ENCODE assay signal across 9 mouse cellular contexts in the genomic region with DNA sequence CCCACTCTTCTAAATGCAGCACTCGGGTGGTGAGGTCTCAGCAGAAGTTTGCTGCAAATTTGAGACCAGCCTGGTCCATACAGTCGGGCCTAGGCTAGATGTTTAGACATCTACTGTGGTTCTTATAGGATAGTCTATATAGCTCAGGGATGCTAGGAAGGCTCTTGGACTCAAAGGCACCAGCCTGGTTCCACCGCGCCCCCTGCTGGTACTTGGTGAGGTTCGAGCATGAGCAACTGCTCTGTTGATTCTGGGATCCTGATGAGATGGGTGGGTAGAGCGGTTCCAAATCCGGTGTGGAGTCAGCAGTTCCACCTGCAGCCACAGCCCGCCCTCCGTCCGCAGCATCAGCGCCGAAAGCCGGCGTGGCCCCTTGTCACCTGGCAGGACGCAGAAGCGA. TPM values are rescaled to one million over a fixed set of nuclear protein-coding genes. Genes with fewer than 3 reads are reported as not detected.
DNase-seq lines count a peak whose midpoint lies in the region; ATAC-seq and TF ChIP-seq lines count a peak whose summit lies in the region.
"Had no signal": no experiment of that assay in that cellular context is flagged by ENCODE, and none has a peak within 500 bp of the region (broad histone marks: within the 10 kb centered on the region; RNA-seq: fewer than 3 reads in every experiment).

No protein-coding gene starts in this region.

- peak; percentile 69 for TF ChIP-seq CTCF in forebrain, postnatal 0 days (IDR thresholded peaks at IDR 0.05; ENCODE audit: low read depth)

- H3K27ac ChIP-seq in intestine, embryonic 14.5 days (ENCODE audit: low read depth) = no peak overlapping the region
- H3K27ac ChIP-seq in intestine, embryonic 16.5 days (ENCODE audit: low read length) = no peak overlapping the region
- H3K27ac ChIP-seq in forebrain, postnatal 0 days (ENCODE audit: low read depth, low read length) = no peak overlapping the region
- no peak overlapping the region for H3K27ac ChIP-seq in intestine, embryonic 15.5 days
- no peak overlapping the region for H3K27ac ChIP-seq in stomach, embryonic 15.5 days
- H3K27ac ChIP-seq: embryonic facial prominence, embryonic 13.5 days had no signal

- H3K4me1 ChIP-seq in intestine, embryonic 14.5 days (replicated peaks; ENCODE audit: control insufficient read depth, insufficient read depth, low read length) = peaks cover 9% of the 10 kb centered on the region
- peaks cover 9% of the 10 kb centered on the region for H3K4me1 ChIP-seq in intestine, embryonic 16.5 days (ENCODE audit: control insufficient read depth, insufficient read depth, low read length)
- H3K4me1 ChIP-seq in forebrain, postnatal 0 days (ENCODE audit: insufficient read depth) = no peaks in the 10 kb centered on the region
- H3K4me1 ChIP-seq in intestine, embryonic 15.5 days (replicated peaks) = peaks cover 12% of the 10 kb centered on the region
- H3K4me1 ChIP-seq in stomach, embryonic 15.5 days = peaks cover 10% of the 10 kb centered on the region

- peak; percentile 86 for DNase-seq in intestine, embryonic 14.5 days (ENCODE audit: low spot score)
- DNase-seq in brain, embryonic 18.5 days (ENCODE audit: low read depth, low spot score) = peak; percentile 3
- peak; percentile 68 for DNase-seq in forebrain, postnatal 0 days
- peak; percentile 73 to 75 for DNase-seq in left cerebral cortex, postnatal 36 days (ENCODE audit: low spot score in 2 of 2)
- peak; percentile 56 for DNase-seq in neural tube, embryonic 10.5 days (ENCODE audit: extremely low spot score, low spot score)

- WGBS in intestine, embryonic 14.5 days = 30% methylated on average over 16 of the region's 16 CpGs
- WGBS in intestine, embryonic 16.5 days = 22% methylated on average over 16 of the region's 16 CpGs
- 34% methylated on average over 16 of the region's 16 CpGs for WGBS in forebrain, postnatal 0 days
- WGBS in intestine, embryonic 15.5 days = 25% methylated on average over 16 of the region's 16 CpGs
- 21% methylated on average over 16 of the region's 16 CpGs for WGBS in stomach, embryonic 15.5 days

- ATAC-seq in intestine, embryonic 14.5 days (replicated peaks; ENCODE audit: low FRiP score, low TSS enrichment, low read depth) = no peak
- no peak for ATAC-seq in intestine, embryonic 16.5 days
- no peak for ATAC-seq in forebrain, postnatal 0 days
- ATAC-seq in intestine, embryonic 15.5 days = peak; percentile 19; the same call in 1 of the 2 replicates
- ATAC-seq in stomach, embryonic 15.5 days (ENCODE audit: insufficient read depth, low FRiP score, low read depth) = no peak

- no peak overlapping the region for H3K9ac ChIP-seq in intestine, embryonic 14.5 days (ENCODE audit: low read length)
- H3K9ac ChIP-seq in intestine, embryonic 16.5 days (ENCODE audit: low read depth, low read length) = no peak overlapping the region
- H3K9ac ChIP-seq in forebrain, postnatal 0 days = no peak overlapping the region
- H3K9ac ChIP-seq in intestine, embryonic 15.5 days = no peak overlapping the region
- H3K9ac ChIP-seq in stomach, embryonic 15.5 days = no peak overlapping the region
- H3K9ac ChIP-seq: embryonic facial prominence, embryonic 13.5 days had no signal

- no peaks in the 10 kb centered on the region for H3K36me3 ChIP-seq in intestine, embryonic 14.5 days (ENCODE audit: control insufficient read depth, insufficient read depth, low read length)
- no peaks in the 10 kb centered on the region for H3K36me3 ChIP-seq in intestine, embryonic 16.5 days (ENCODE audit: control insufficient read depth, insufficient read depth, low read length)
- no peaks in the 10 kb centered on the region for H3K36me3 ChIP-seq in forebrain, postnatal 0 days (ENCODE audit: insufficient read depth)
- H3K36me3 ChIP-seq in intestine, embryonic 15.5 days = no peaks in the 10 kb centered on the region
- no peaks in the 10 kb centered on the region for H3K36me3 ChIP-seq in stomach, embryonic 15.5 days
- H3K36me3 ChIP-seq: embryonic facial prominence, embryonic 13.5 days had no signal

- H3K4me2 ChIP-seq in intestine, embryonic 14.5 days (ENCODE audit: low read length) = no peak overlapping the region
- no peak overlapping the region for H3K4me2 ChIP-seq in intestine, embryonic 16.5 days (ENCODE audit: low read depth, low read length)
- H3K4me2 ChIP-seq in forebrain, postnatal 0 days (ENCODE audit: low read depth) = no peak overlapping the region
- peak overlapping the region; percentile 12; the same call in 1 of the 2 replicates for H3K4me2 ChIP-seq in intestine, embryonic 15.5 days (replicated peaks)
- H3K4me2 ChIP-seq in stomach, embryonic 15.5 days = 0 out of 2 replicates have a peak overlapping the region, but pooled peaks have one; percentile 3
- H3K4me2 ChIP-seq: embryonic facial prominence, embryonic 13.5 days had no signal

- H3K4me3 ChIP-seq in intestine, embryonic 14.5 days (ENCODE audit: low read depth, low read length) = no peak overlapping the region
- H3K4me3 ChIP-seq in intestine, embryonic 16.5 days (ENCODE audit: low read length) = no peak overlapping the region
- no peak overlapping the region for H3K4me3 ChIP-seq in forebrain, postnatal 0 days (ENCODE audit: low read depth, low read length)
- H3K4me3 ChIP-seq in intestine, embryonic 15.5 days (replicated peaks) = no peak overlapping the region
- no peak overlapping the region for H3K4me3 ChIP-seq in stomach, embryonic 15.5 days (replicated peaks)
- H3K4me3 ChIP-seq: embryonic facial prominence, embryonic 13.5 days had no signal

- H3K27me3 ChIP-seq in intestine, embryonic 14.5 days (replicated peaks; ENCODE audit: control insufficient read depth, insufficient read depth, low read length) = no peaks in the 10 kb centered on the region
- no peaks in the 10 kb centered on the region for H3K27me3 ChIP-seq in intestine, embryonic 16.5 days (replicated peaks; ENCODE audit: control insufficient read depth, insufficient read depth, low read length)
- no peaks in the 10 kb centered on the region for H3K27me3 ChIP-seq in forebrain, postnatal 0 days (ENCODE audit: insufficient read depth, low read length)
- H3K27me3 ChIP-seq in intestine, embryonic 15.5 days (replicated peaks) = no peaks in the 10 kb centered on the region
- no peaks in the 10 kb centered on the region for H3K27me3 ChIP-seq in stomach, embryonic 15.5 days (replicated peaks)
- H3K27me3 ChIP-seq: embryonic facial prominence, embryonic 13.5 days had no signal

- no peaks in the 10 kb centered on the region for H3K9me3 ChIP-seq in intestine, embryonic 14.5 days (ENCODE audit: control insufficient read depth, low read length)
- no peaks in the 10 kb centered on the region for H3K9me3 ChIP-seq in intestine, embryonic 16.5 days (ENCODE audit: control insufficient read depth, low read length)
- no peaks in the 10 kb centered on the region for H3K9me3 ChIP-seq in forebrain, postnatal 0 days (ENCODE audit: low read length)
- no peaks in the 10 kb centered on the region for H3K9me3 ChIP-seq in intestine, embryonic 15.5 days
- no peaks in the 10 kb centered on the region for H3K9me3 ChIP-seq in stomach, embryonic 15.5 days
- H3K9me3 ChIP-seq: embryonic facial prominence, embryonic 13.5 days had no signal

- intact Hi-C loops in left cerebral cortex, postnatal 36 days (cut with DNase I) = loop anchor here (5.0 to 10.0 kb wide), 3 partner anchors 44 to 314 kb away; no protein-coding TSS in a partner anchor

RNA-seq across cellular contexts. Expression of a gene that starts 4.2 kb away (rescaled TPM):
- polyA plus RNA-seq in intestine, embryonic 14.5 days (2014; fragmentation: Nextera tagmentation; extraction: Ambion mirVana) = 17.8 and 19.9 TPM in 2 replicates
- 30.5 and 36.7 TPM in 2 replicates for polyA plus RNA-seq in intestine, embryonic 16.5 days (2015; fragmentation: Nextera tagmentation; extraction: Ambion mirVana)
- 6.9 and 7.1 TPM in 2 replicates for total RNA-seq in forebrain, postnatal 0 days (2014; rRNA removed)
- polyA plus RNA-seq in forebrain, postnatal 0 days (2015; fragmentation: Nextera tagmentation; extraction: Ambion mirVana) = 6.9 and 7.8 TPM in 2 replicates
- 21.1 and 22.4 TPM in 2 replicates for polyA plus RNA-seq in intestine, embryonic 15.5 days (2015; fragmentation: Nextera tagmentation; extraction: Ambion mirVana)
- total RNA-seq in left cerebral cortex, postnatal 36 days (2021) = 10 to 100 TPM; 17.2 to 21.7 TPM
- 17.6 and 18.4 TPM in 2 replicates for polyA plus RNA-seq in stomach, embryonic 15.5 days (2015; fragmentation: Nextera tagmentation; extraction: Ambion mirVana)

RNA-seq across cellular contexts. Expression of a gene that starts 14.2 kb away (rescaled TPM):
- polyA plus RNA-seq in intestine, embryonic 14.5 days (2014; fragmentation: Nextera tagmentation; extraction: Ambion mirVana) = 13.1 and 14.9 TPM in 2 replicates
- polyA plus RNA-seq in intestine, embryonic 16.5 days (2015; fragmentation: Nextera tagmentation; extraction: Ambion mirVana) = 9.6 and 11.5 TPM in 2 replicates
- 6.9 and 10.1 TPM in 2 replicates for total RNA-seq in forebrain, postnatal 0 days (2014; rRNA removed)
- polyA plus RNA-seq in forebrain, postnatal 0 days (2015; fragmentation: Nextera tagmentation; extraction: Ambion mirVana) = 6.8 and 7.5 TPM in 2 replicates
- 10.0 and 10.7 TPM in 2 replicates for polyA plus RNA-seq in intestine, embryonic 15.5 days (2015; fragmentation: Nextera tagmentation; extraction: Ambion mirVana)
- 1 to 10 TPM; 4.1 to 4.6 TPM for total RNA-seq in left cerebral cortex, postnatal 36 days (2021)
- polyA plus RNA-seq in stomach, embryonic 15.5 days (2015; fragmentation: Nextera tagmentation; extraction: Ambion mirVana) = 10.9 and 12.1 TPM in 2 replicates

RNA-seq across cellular contexts. Expression of a gene that starts 34.3 kb away (rescaled TPM):
- 0.73 and 0.78 TPM in 2 replicates for polyA plus RNA-seq in intestine, embryonic 14.5 days (2014; fragmentation: Nextera tagmentation; extraction: Ambion mirVana)
- 4.7 and 5.0 TPM in 2 replicates for polyA plus RNA-seq in intestine, embryonic 16.5 days (2015; fragmentation: Nextera tagmentation; extraction: Ambion mirVana)
- 0.31 and 0.62 TPM in 2 replicates for total RNA-seq in forebrain, postnatal 0 days (2014; rRNA removed)
- 0.38 and 0.48 TPM in 2 replicates for polyA plus RNA-seq in forebrain, postnatal 0 days (2015; fragmentation: Nextera tagmentation; extraction: Ambion mirVana)
- 2.7 and 2.9 TPM in 2 replicates for polyA plus RNA-seq in intestine, embryonic 15.5 days (2015; fragmentation: Nextera tagmentation; extraction: Ambion mirVana)
- total RNA-seq in left cerebral cortex, postnatal 36 days (2021) = 1 to 10 TPM; 5.5 to 5.6 TPM
- 0.58 and 0.62 TPM in 2 replicates for polyA plus RNA-seq in stomach, embryonic 15.5 days (2015; fragmentation: Nextera tagmentation; extraction: Ambion mirVana)
- polyA plus RNA-seq: embryonic facial prominence, embryonic 13.5 days had no signal

RNA-seq across cellular contexts. Expression of a gene that starts 41.5 kb away (rescaled TPM):
- polyA plus RNA-seq in intestine, embryonic 14.5 days (2014; fragmentation: Nextera tagmentation; extraction: Ambion mirVana) = 8.5 and 12.9 TPM in 2 replicates
- polyA plus RNA-seq in intestine, embryonic 16.5 days (2015; fragmentation: Nextera tagmentation; extraction: Ambion mirVana) = 8.2 TPM in 2 replicates
- 19.3 and 19.7 TPM in 2 replicates for total RNA-seq in forebrain, postnatal 0 days (2014; rRNA removed)
- polyA plus RNA-seq in forebrain, postnatal 0 days (2015; fragmentation: Nextera tagmentation; extraction: Ambion mirVana) = 9.0 and 12.3 TPM in 2 replicates
- polyA plus RNA-seq in intestine, embryonic 15.5 days (2015; fragmentation: Nextera tagmentation; extraction: Ambion mirVana) = 9.1 and 9.4 TPM in 2 replicates
- total RNA-seq in left cerebral cortex, postnatal 36 days (2021) = 10 to 100 TPM; 13.6 to 18.2 TPM
- polyA plus RNA-seq in stomach, embryonic 15.5 days (2015; fragmentation: Nextera tagmentation; extraction: Ambion mirVana) = 10.9 and 11.3 TPM in 2 replicates

RNA-seq across cellular contexts. Expression of a gene that starts 60.0 kb away (rescaled TPM):
- 6.7 and 8.6 TPM in 2 replicates for polyA plus RNA-seq in intestine, embryonic 14.5 days (2014; fragmentation: Nextera tagmentation; extraction: Ambion mirVana)
- 5.9 and 7.3 TPM in 2 replicates for polyA plus RNA-seq in intestine, embryonic 16.5 days (2015; fragmentation: Nextera tagmentation; extraction: Ambion mirVana)
- total RNA-seq in forebrain, postnatal 0 days (2014; rRNA removed) = 9.1 and 9.3 TPM in 2 replicates
- polyA plus RNA-seq in forebrain, postnatal 0 days (2015; fragmentation: Nextera tagmentation; extraction: Ambion mirVana) = 4.4 and 5.2 TPM in 2 replicates
- polyA plus RNA-seq in intestine, embryonic 15.5 days (2015; fragmentation: Nextera tagmentation; extraction: Ambion mirVana) = 6.4 and 6.9 TPM in 2 replicates
- 1 to 10 TPM; 8.4 to 8.9 TPM for total RNA-seq in left cerebral cortex, postnatal 36 days (2021)
- 4.3 and 6.1 TPM in 2 replicates for polyA plus RNA-seq in stomach, embryonic 15.5 days (2015; fragmentation: Nextera tagmentation; extraction: Ambion mirVana)

Comparison
In these comparisons a context has a peak if more than half of its experiments do, and no peak if none do; other contexts are left out.
1. H3K4me2 ChIP-seq: peak in intestine, embryonic 15.5 days (single experiment) and stomach, embryonic 15.5 days (single experiment); none in intestine, embryonic 14.5 days (single experiment), intestine, embryonic 16.5 days (single experiment) and forebrain, postnatal 0 days (single experiment).
2. DNase-seq: peak in every context shown above with its lines; median percentile 86 in intestine, embryonic 14.5 days; 74 in left cerebral cortex, postnatal 36 days; 68 in forebrain, postnatal 0 days; 56 in neural tube, embryonic 10.5 days; 3 in brain, embryonic 18.5 days.